Mouse (Mus musculus) R1 (cell line): Measurements from ENCODE around the gene Vmn2r19.
"Not testable (repeated sequence)": the region's sequence is repeated elsewhere in the genome, so short reads cannot be mapped to it uniquely, and the experiment has no call there.

Experiments used
- DNase-seq: peaks from one replicate; pipeline ENCODE4 v3.0.0-alpha.2; 2018; ENCODE audit warnings: low read depth, low spot score

The Vmn2r19 gene

GRCm38 (mm10) chr6:123308033-123308432 is at the start of gene Vmn2r19:
Vmn2r19 (plus strand) TSS chr6:123308333.
- no peak for DNase-seq

- no peak for DNase-seq
Observed at GRCm38 (mm10) chr6:123258946-123259345, 49.2 kb upstream of the Vmn2r19 start.

GRCm38 (mm10) chr6:123259889-123260603 is 48.1 kb upstream of the Vmn2r19 start:
- no peak for DNase-seq

GRCm38 (mm10) chr6:123260868-123261267 is 47.3 kb upstream of the Vmn2r19 start:
- no peak for DNase-seq

GRCm38 (mm10) chr6:123261555-123262161 is 46.5 kb upstream of the Vmn2r19 start, which contains the start of gene Clec4d:
Clec4d (plus strand) TSS chr6:123262111.
- DNase-seq = peak; percentile 17

- DNase-seq = no peak
Observed at GRCm38 (mm10) chr6:123264194-123264593, 43.9 kb upstream of the Vmn2r19 start.

- no peak for DNase-seq
Observed at GRCm38 (mm10) chr6:123265809-123266208, 42.3 kb upstream of the Vmn2r19 start.

- DNase-seq = no peak
Observed at GRCm38 (mm10) chr6:123266945-123267344, 41.2 kb upstream of the Vmn2r19 start.

GRCm38 (mm10) chr6:123279443-123279842 is 28.7 kb upstream of the Vmn2r19 start:
- DNase-seq = no peak

- DNase-seq = no peak
Observed at GRCm38 (mm10) chr6:123286311-123286710, 21.8 kb upstream of the Vmn2r19 start.

- no peak for DNase-seq
Observed at GRCm38 (mm10) chr6:123288931-123289330, 19.2 kb upstream of the Vmn2r19 start.

- no peak for DNase-seq
Observed at GRCm38 (mm10) chr6:123289753-123290152, 18.4 kb upstream of the Vmn2r19 start, which contains the start of gene Clec4e. Clec4e (minus strand) TSS chr6:123289870.

GRCm38 (mm10) chr6:123292751-123293400 is 15.3 kb upstream of the Vmn2r19 start:
- DNase-seq = no peak

GRCm38 (mm10) chr6:123293509-123293908 is 14.6 kb upstream of the Vmn2r19 start:
- DNase-seq = not testable (repeated sequence)

- DNase-seq = no peak
Observed at GRCm38 (mm10) chr6:123296687-123297086, 11.4 kb upstream of the Vmn2r19 start.

- DNase-seq = not testable (repeated sequence)
Observed at GRCm38 (mm10) chr6:123306315-123306714, 1.8 kb upstream of the Vmn2r19 start.

- DNase-seq = peak; percentile 71
Observed at GRCm38 (mm10) chr6:123332503-123332902, 24.4 kb downstream of the Vmn2r19 start.

- DNase-seq = peak; percentile 26
Observed at GRCm38 (mm10) chr6:123340093-123340492, 32.0 kb downstream of the Vmn2r19 start.

GRCm38 (mm10) chr6:123346141-123346540 is 38.0 kb downstream of the Vmn2r19 start:
- DNase-seq = no peak
